Mouse (Mus musculus): ENCODE results near the gene Rtl10. TPM values are rescaled to one million over a fixed set of nuclear protein-coding genes. Genes with fewer than 3 reads are reported as not detected.

Gene Rtl10
- total RNA-seq (2023) = 1.5 and 2.4 TPM in 2 replicates

GRCm38 (mm10) chr16:18498558-18498990 is at the start of gene Rtl10, which contains the start of gene Gnb1l:
Gene Rtl10, plus strand, starts transcription at chr16:18498901.
Gene Gnb1l, plus strand, starts transcription at chr16:18498713.

Other genes starting within 250 kb of the Rtl10 start
- not detected in 2 replicates for gene Gm49776, start 240.6 kb upstream of the Rtl10 start, total RNA-seq (2023)
- 10.3 and 15.3 TPM in 2 replicates for gene Dgcr8, start 209.7 kb upstream of the Rtl10 start, total RNA-seq (2023)
- gene Tango2, start 150.8 kb upstream of the Rtl10 start, total RNA-seq (2023) = 20.1 and 25.5 TPM in 2 replicates
- 1.8 and 4.4 TPM in 2 replicates for gene Arvcf, start 150.7 kb upstream of the Rtl10 start, total RNA-seq (2023)
- gene Txnrd2, start 72.5 kb upstream of the Rtl10 start, total RNA-seq (2023) = 5.1 and 7.1 TPM in 2 replicates
- gene Comt, start 72.0 kb upstream of the Rtl10 start, total RNA-seq (2023) = 16.9 and 19.2 TPM in 2 replicates
- 1.6 and 2.6 TPM in 2 replicates for gene Gnb1l, start 188 bp upstream of the Rtl10 start, total RNA-seq (2023)
- gene Tbx1, start 91.8 kb downstream of the Rtl10 start, total RNA-seq (2023) = not detected in 2 replicates
- gene Gp1bb, start 123.5 kb downstream of the Rtl10 start, total RNA-seq (2023) = 0.43 and 2.1 TPM in 2 replicates
- gene Gm49601, start 127.5 kb downstream of the Rtl10 start, total RNA-seq (2023) = 50.3 and 69.2 TPM in 2 replicates
- 231 and 263 TPM in 2 replicates for gene Sept5, start 131.1 kb downstream of the Rtl10 start, total RNA-seq (2023)

Measured in neutrophil, adult 65 days (primary cell).